Mouse (Mus musculus): ENCODE results near the gene Acvr1b.

The Acvr1b gene

GRCm38 (mm10) chr15:101146100-101146965 lies 27.5 kb upstream of the Acvr1b start:
- DNase-seq (ENCODE audit: low spot score) = no peak

GRCm38 (mm10) chr15:101147115-101147909 lies 26.6 kb upstream of the Acvr1b start:
- no peak for DNase-seq (ENCODE audit: low spot score)

GRCm38 (mm10) chr15:101147910-101148273 lies 26.0 kb upstream of the Acvr1b start:
- no peak for DNase-seq (ENCODE audit: low spot score)

- no peak for DNase-seq (ENCODE audit: low spot score)
These were observed 25.3 kb upstream of the Acvr1b start for GRCm38 (mm10) chr15:101148604-101149003.

- no peak for DNase-seq (ENCODE audit: low spot score)
These were observed 22.2 kb upstream of the Acvr1b start for GRCm38 (mm10) chr15:101151409-101152261.

- DNase-seq (ENCODE audit: low spot score) = no peak
These were observed 18.9 kb upstream of the Acvr1b start for GRCm38 (mm10) chr15:101154700-101155616.

- DNase-seq (ENCODE audit: low spot score) = no peak
These were observed 13.7 kb upstream of the Acvr1b start for GRCm38 (mm10) chr15:101160128-101160527.

GRCm38 (mm10) chr15:101160591-101160990 lies 13.3 kb upstream of the Acvr1b start:
- peak; percentile 62 for DNase-seq (ENCODE audit: low spot score)

- no peak for DNase-seq (ENCODE audit: low spot score)
These were observed 12.3 kb upstream of the Acvr1b start for GRCm38 (mm10) chr15:101161534-101161933.

GRCm38 (mm10) chr15:101163056-101163458 lies 10.8 kb upstream of the Acvr1b start:
- DNase-seq (ENCODE audit: low spot score) = no peak

GRCm38 (mm10) chr15:101163854-101164253 lies 10.0 kb upstream of the Acvr1b start:
- no peak for DNase-seq (ENCODE audit: low spot score)

- no peak for DNase-seq (ENCODE audit: low spot score)
These were observed 9.6 kb upstream of the Acvr1b start for GRCm38 (mm10) chr15:101164291-101164690.

- DNase-seq (ENCODE audit: low spot score) = no peak
These were observed 8.0 kb upstream of the Acvr1b start for GRCm38 (mm10) chr15:101165658-101166437.

GRCm38 (mm10) chr15:101167553-101167952 lies 6.3 kb upstream of the Acvr1b start:
- DNase-seq (ENCODE audit: low spot score) = no peak

- DNase-seq (ENCODE audit: low spot score) = no peak
These were observed 4.0 kb upstream of the Acvr1b start for GRCm38 (mm10) chr15:101169910-101170309.

- no peak for DNase-seq (ENCODE audit: low spot score)
These were observed 3.4 kb upstream of the Acvr1b start for GRCm38 (mm10) chr15:101170413-101170980.

GRCm38 (mm10) chr15:101171272-101171671 lies 2.6 kb upstream of the Acvr1b start:
- no peak for DNase-seq (ENCODE audit: low spot score)

- no peak for DNase-seq (ENCODE audit: low spot score)
These were observed 1.9 kb upstream of the Acvr1b start for GRCm38 (mm10) chr15:101172016-101172415.

- DNase-seq (ENCODE audit: low spot score) = no peak
These were observed 645 bp downstream of the Acvr1b start for GRCm38 (mm10) chr15:101174294-101175130.

Data from layer of hippocampus, adult 11-12 months (tissue).